Mouse (Mus musculus) myocyte (in vitro differentiated cells): ENCODE measurements around the gene Auts2.

ENCODE experiments used
- MAX ChIP-seq: IDR thresholded peaks from one replicate; pipeline ENCODE4 v1.6.1; 2011; ENCODE audit warnings: low read depth, mild to moderate bottlenecking, control low read depth
- MYOD1 ChIP-seq, 3 experiments: IDR thresholded peaks; one replicate each; pipeline ENCODE4 v1.6.1; 2011; ENCODE audit warnings: control low read depth in 2 of 3, low read depth in 2 of 3, mild to moderate bottlenecking in 2 of 3, moderate library complexity in 1 of 3; ENCODE audit not compliant: insufficient read length in 2 of 3, control insufficient read depth in 1 of 3
- MYOG ChIP-seq, 3 experiments: IDR thresholded peaks; one replicate each; pipeline ENCODE4 v1.6.1; 2011; ENCODE audit warnings: control low read depth in 2 of 3, low read depth in 2 of 3, mild to moderate bottlenecking in 2 of 3; ENCODE audit not compliant: insufficient read length in 2 of 3, control insufficient read depth in 1 of 3, insufficient read depth in 1 of 3
- POLR2A ChIP-seq: IDR thresholded peaks from one replicate; pipeline ENCODE4 v1.6.1; 2011; ENCODE audit warnings: low read depth, mild to moderate bottlenecking, control low read depth, moderate library complexity; ENCODE audit not compliant: insufficient read length
- POLR2AphosphoS2 ChIP-seq: IDR thresholded peaks from one replicate; pipeline ENCODE4 v1.6.1; 2011; ENCODE audit warnings: low read depth, control low read depth; ENCODE audit not compliant: insufficient read length
- SRF ChIP-seq: IDR thresholded peaks from one replicate; pipeline ENCODE4 v1.6.1; 2011; ENCODE audit warnings: low read depth; ENCODE audit not compliant: control insufficient read depth, insufficient read length
- TCF12 ChIP-seq: IDR thresholded peaks from one replicate; pipeline ENCODE4 v1.6.1; 2011; ENCODE audit warnings: mild to moderate bottlenecking, control low read depth; ENCODE audit not compliant: poor library complexity, insufficient read depth, severe bottlenecking
- TCF3 ChIP-seq: IDR thresholded peaks from one replicate; pipeline ENCODE4 v1.6.1; 2011; ENCODE audit warnings: low read depth, control low read depth; ENCODE audit not compliant: insufficient read length
- USF1 ChIP-seq: IDR thresholded peaks from one replicate; pipeline ENCODE4 v1.6.1; 2011; ENCODE audit warnings: low read depth, mild to moderate bottlenecking, control low read depth, moderate library complexity

- no peak for TF ChIP-seq POLR2A
- TF ChIP-seq USF1 = no peak
- no peak for TF ChIP-seq MAX
- TF ChIP-seq POLR2AphosphoS2 = no peak
- no peak for TF ChIP-seq MYOG (IDR thresholded peaks at IDR 0.05; ENCODE audit: control insufficient read depth in 1 of 3, insufficient read depth in 1 of 3, insufficient read length in 2 of 3, low read depth in 2 of 3)
- TF ChIP-seq MYOD1 (IDR thresholded peaks at IDR 0.05; ENCODE audit: control insufficient read depth in 1 of 3, insufficient read length in 2 of 3, low read depth in 2 of 3) = no peak
- TF ChIP-seq SRF = no peak
- TF ChIP-seq TCF12 = no peak
- TF ChIP-seq TCF3 = no peak
Measured at GRCm38 (mm10) chr5:131517677-131518076, 1025.5 kb downstream of the Auts2 start.
